Mouse (Mus musculus) lung, embryonic 15.5 days (tissue): ENCODE measurements around the gene Nes. TPM values are rescaled to one million over a fixed set of nuclear protein-coding genes. Genes with fewer than 3 reads are reported as not detected.

Experiments used
- ATAC-seq: fragments of 200-750 bp; cut with Nextera tagmentation; 2 replicates; pipeline ENCODE4 v1.8.0; 2017; ENCODE audit warnings: moderate number of reproducible peaks, borderline replicate concordance; ENCODE audit not compliant: low FRiP score, low TSS enrichment; ENCODE audit errors: extremely low read depth
- H3K27ac ChIP-seq: fragments of 300-500 bp; sonication (generic); 2 replicates; pipeline ENCODE4 v1.5.1; 2015; ENCODE audit warnings: moderate library complexity, mild to moderate bottlenecking, inconsistent platforms
- H3K27me3 ChIP-seq: fragments of 300-500 bp; sonication (generic); 2 replicates; pipeline ENCODE4 v1.6.1; 2015; ENCODE audit warnings: inconsistent platforms
- H3K36me3 ChIP-seq: fragments of 300-500 bp; sonication (generic); 2 replicates; pipeline ENCODE4 v1.6.1; 2015; ENCODE audit warnings: inconsistent platforms
- H3K4me1 ChIP-seq: fragments of 300-500 bp; sonication (generic); 2 replicates; pipeline ENCODE4 v1.6.1; 2015; ENCODE audit warnings: inconsistent platforms
- H3K4me2 ChIP-seq: fragments of 300-500 bp; sonication (generic); 2 replicates; pipeline ENCODE4 v1.6.1; 2015; ENCODE audit warnings: inconsistent platforms, mild to moderate bottlenecking, moderate library complexity
- H3K4me3 ChIP-seq: fragments of 300-500 bp; sonication (generic); 2 replicates; pipeline ENCODE4 v1.5.1; 2015; ENCODE audit warnings: mild to moderate bottlenecking, inconsistent platforms
- H3K9ac ChIP-seq: fragments of 300-500 bp; sonication (generic); 2 replicates; pipeline ENCODE4 v1.6.1; 2015; ENCODE audit warnings: inconsistent platforms
- H3K9me3 ChIP-seq: fragments of 300-500 bp; sonication (generic); 2 replicates; pipeline ENCODE4 v1.6.1; 2016; ENCODE audit warnings: inconsistent platforms
- WGBS: fragments of 180-500 bp; shearing (Covaris S2); methylation state at CpG from one replicate; pipeline ENCODE4 v1.1.7; 2015; 5-methylcytosine and 5-hydroxymethylcytosine counted together
- polyA plus RNA-seq: library from polyadenylated mRNA; unstranded; fragments of >200 nt; fragmentation: Nextera tagmentation; extraction: Ambion mirVana; gene quantifications from 2 replicates; pipeline ENCODE4 v1.2.1, GENCODE M21; 2015

Gene Nes
- 30.1 and 32.4 TPM in 2 replicates for polyA plus RNA-seq

DNA sequence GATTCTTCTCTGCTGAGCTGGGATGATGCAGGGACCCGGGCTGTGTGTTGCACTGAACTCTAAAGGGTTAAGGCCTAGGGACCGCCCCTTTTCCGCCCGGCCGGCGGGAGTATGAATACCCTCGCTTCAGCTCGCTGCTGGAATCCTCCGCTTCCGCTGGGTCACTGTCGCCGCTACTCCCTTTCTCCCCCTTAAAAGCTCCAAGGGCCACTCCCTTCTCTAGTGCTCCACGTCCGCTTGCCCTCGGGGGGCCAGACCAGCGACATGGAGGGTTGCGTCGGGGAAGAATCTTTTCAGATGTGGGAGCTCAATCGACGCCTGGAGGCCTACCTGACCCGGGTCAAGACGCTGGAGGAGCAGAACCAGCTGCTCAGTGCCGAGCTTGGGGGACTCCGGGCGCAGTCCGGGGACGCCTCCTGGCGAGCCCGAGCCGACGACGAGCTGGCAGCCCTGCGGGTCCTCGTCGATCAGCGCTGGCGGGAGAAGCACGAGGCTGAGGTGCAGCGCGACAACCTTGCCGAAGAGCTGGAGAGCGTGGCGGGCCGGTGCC lies at the start of gene Nes:
Gene Nes (plus strand): TSS at position 140 of the 550 bp plus-strand sequence.
- WGBS = under 1% methylated on average over 44 of the region's 44 CpGs
- Histone ChIP-seq H3K36me3 (peaks cover 6% of the 10 kb centered on the region), H3K4me2 (peak within 1 kb of the TSS; percentile 91), H3K27ac (peak within 1 kb of the TSS; percentile 79), H3K9ac (peak within 1 kb of the TSS; percentile 77), H3K9me3 (no peaks in the 10 kb centered on the region), H3K4me3 (peak within 1 kb of the TSS; percentile 59), H3K27me3 (peaks cover 3% of the 10 kb centered on the region; the same call in 1 of the 2 replicates), H3K4me1 (peaks cover 47% of the 10 kb centered on the region)
- peak; percentile 84 for ATAC-seq

DNA sequence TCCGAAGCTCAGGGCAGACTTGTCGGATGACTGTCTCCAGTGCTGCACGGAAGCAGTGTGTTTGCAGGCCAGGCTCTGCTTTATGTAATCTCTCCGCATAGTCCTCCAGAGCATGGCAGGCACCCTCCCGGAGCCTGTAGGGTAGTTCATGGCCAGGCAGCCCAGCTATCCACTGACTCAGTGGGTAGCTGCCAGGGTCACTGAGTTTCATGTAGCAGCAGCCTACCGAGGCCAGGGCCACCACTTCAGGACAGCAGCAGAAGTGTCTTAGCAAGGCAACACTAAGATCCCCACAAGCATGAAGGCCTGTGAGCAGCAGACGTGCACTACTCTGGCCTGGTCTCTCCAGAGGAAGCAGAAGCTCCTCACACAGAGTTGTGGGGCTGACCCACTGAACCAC lies 45.9 kb upstream of the Nes start:
- H3K9me3 ChIP-seq = no peaks in the 10 kb centered on the region
- H3K4me2 ChIP-seq = no peak overlapping the region
- no peaks in the 10 kb centered on the region for H3K27me3 ChIP-seq
- 87% methylated on average over 7 of the region's 7 CpGs for WGBS
- no peak overlapping the region for H3K27ac ChIP-seq
- H3K36me3 ChIP-seq = peaks cover 58% of the 10 kb centered on the region
- no peak for ATAC-seq
- no peak overlapping the region for H3K9ac ChIP-seq
- peaks cover 14% of the 10 kb centered on the region for H3K4me1 ChIP-seq
- no peak overlapping the region for H3K4me3 ChIP-seq

DNA sequence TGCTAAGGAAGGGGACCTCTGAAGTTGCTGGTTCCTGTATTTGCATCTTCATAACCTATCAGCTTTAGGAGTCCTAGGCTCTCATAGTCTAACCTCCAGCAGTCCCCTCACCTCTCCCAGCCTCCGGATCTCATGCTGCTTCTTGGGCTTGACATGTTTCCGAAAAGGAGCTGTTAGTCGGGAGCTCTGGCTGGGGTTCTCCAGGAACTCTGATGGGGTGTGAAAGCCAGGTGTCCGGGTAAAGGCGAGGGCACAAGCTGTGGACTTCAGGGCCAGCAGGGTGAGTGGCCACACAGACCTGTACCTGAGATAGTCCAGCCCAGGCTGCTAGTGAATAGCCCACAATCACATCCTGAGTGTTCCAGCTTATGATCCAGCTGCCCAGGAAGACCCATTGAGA lies 43.4 kb upstream of the Nes start:
- ATAC-seq = no peak
- WGBS = 87% methylated on average over 5 of the region's 5 CpGs
- Histone ChIP-seq H3K9me3 (no peaks in the 10 kb centered on the region), H3K4me3 (no peak overlapping the region), H3K4me1 (peaks cover 24% of the 10 kb centered on the region), H3K4me2 (no peak overlapping the region), H3K36me3 (peaks cover 62% of the 10 kb centered on the region), H3K27ac (no peak overlapping the region), H3K27me3 (no peaks in the 10 kb centered on the region), H3K9ac (no peak overlapping the region)

DNA sequence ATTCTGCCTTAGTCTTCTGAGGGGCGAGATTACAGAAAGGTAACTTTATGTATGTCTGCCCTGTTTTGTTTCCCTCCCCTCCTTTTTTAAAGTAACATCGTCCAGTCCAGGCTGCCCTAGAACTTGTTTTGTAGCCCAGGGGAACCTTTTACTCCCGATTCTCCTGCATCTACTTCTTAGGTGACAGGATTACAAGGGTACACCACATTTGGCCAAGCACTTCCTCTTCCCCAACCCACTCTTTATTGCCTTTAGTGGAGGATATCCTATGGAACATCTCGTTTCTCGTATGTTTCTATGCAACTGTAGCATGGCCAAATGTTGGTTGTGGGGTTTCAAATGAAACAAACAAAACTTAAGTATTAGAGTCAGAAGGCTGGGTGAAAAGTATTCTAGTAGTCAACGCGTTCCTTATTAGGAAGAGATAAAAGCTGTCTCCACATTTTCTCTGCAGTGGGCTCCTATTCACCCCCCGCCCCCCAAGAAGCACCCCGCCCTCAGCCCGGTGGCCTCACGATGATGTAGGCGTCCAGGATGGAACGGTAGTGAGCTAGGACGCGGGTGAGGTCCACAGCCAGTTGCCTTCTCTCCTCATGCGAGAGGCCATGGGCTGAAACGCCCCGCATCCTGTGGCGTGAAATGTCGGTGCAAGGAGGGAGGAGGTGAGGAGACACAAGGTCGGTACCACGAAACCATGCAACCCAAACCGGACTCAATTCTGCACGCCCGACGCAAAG lies 41.4 kb upstream of the Nes start:
- Histone ChIP-seq H3K36me3 (peaks cover 53% of the 10 kb centered on the region), H3K4me3 (peak overlapping the region; percentile 93), H3K27ac (peak overlapping the region; percentile 74), H3K4me1 (peaks cover 30% of the 10 kb centered on the region), H3K4me2 (peak overlapping the region; percentile 68), H3K9me3 (no peaks in the 10 kb centered on the region), H3K9ac (peak overlapping the region; percentile 96), H3K27me3 (no peaks in the 10 kb centered on the region)
- ATAC-seq = peak; percentile 50
- 2% methylated on average over 26 of the region's 26 CpGs for WGBS

DNA sequence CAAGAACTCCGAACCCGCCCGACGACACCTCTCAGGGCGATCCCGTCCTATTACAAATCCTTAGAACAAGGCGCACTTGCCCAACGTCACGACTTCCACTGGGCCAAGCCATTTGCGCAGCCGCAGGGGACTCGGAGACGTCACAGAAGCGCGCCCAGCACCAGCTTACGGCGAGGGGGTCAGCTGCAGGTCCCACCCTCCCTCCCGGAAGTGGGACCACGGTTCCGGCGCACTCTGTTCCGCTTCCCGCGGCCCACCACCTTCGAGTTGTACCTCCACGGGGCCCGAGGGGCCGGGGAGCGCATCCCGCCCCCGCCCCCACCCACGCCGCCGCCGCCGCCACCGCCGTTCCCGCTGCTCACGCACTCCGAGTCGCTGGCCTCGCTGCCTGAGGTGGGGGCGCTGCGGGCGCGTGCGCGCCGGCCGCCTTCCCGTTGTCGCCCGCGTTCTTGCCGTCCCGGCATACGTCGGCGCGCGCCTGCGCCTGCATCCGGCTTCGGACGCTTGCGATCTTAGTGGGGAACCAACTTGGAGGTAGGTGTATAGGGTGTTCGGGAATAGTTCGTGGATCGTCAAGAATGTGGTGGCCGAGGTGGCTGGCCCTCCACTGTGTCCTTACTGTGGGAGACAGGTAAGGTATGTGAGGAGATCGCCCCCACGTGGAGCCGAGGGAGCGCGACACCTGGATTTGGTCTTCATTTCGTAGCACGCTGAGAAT lies 40.6 kb upstream of the Nes start, which contains the start of the genes Isg20l2 and Rrnad1:
Gene Isg20l2 (plus strand): TSS at position 237 of the 718 bp plus-strand sequence.
Gene Rrnad1 (minus strand): TSS at position 640 of the 718 bp plus-strand sequence.
- peak; percentile 97 for ATAC-seq
- peaks cover 30% of the 10 kb centered on the region for H3K4me1 ChIP-seq
- WGBS = under 1% methylated on average over 73 of the region's 78 CpGs
- H3K9me3 ChIP-seq = no peaks in the 10 kb centered on the region
- H3K9ac ChIP-seq = peak within 1 kb of the TSS; percentile 96
- peaks cover 52% of the 10 kb centered on the region for H3K36me3 ChIP-seq
- no peaks in the 10 kb centered on the region for H3K27me3 ChIP-seq
- H3K4me3 ChIP-seq = peak within 1 kb of the TSS; percentile 93
- peak within 1 kb of the TSS; percentile 72 for H3K4me2 ChIP-seq
- peak within 1 kb of the TSS; percentile 89 for H3K27ac ChIP-seq

DNA sequence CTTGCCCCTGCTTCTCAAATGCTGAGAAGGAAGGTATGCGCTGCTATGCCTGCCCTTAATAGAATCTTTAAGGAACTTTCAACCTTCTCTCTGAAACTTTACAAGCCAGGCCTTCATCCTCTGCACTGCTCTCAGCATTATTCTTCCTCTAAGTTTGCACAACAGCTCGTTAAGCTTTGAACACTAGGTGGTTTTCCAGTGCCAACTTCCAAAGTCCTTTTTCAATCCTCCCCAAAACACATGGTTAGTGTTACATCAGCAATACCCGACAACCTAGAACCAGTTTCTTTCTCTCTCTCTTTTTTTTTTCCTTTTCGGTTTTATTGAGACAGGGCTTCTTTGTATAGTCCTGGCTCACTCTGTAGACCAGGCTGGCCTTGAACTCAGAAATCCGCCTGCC lies 36.9 kb upstream of the Nes start:
- Histone ChIP-seq H3K9me3 (no peaks in the 10 kb centered on the region), H3K4me3 (no peak overlapping the region), H3K27ac (no peak overlapping the region), H3K27me3 (no peaks in the 10 kb centered on the region), H3K4me1 (peaks cover 34% of the 10 kb centered on the region), H3K4me2 (no peak overlapping the region), H3K36me3 (peaks cover 58% of the 10 kb centered on the region), H3K9ac (no peak overlapping the region)
- ATAC-seq = no peak
- 85% methylated on average over 5 of the region's 5 CpGs for WGBS

DNA sequence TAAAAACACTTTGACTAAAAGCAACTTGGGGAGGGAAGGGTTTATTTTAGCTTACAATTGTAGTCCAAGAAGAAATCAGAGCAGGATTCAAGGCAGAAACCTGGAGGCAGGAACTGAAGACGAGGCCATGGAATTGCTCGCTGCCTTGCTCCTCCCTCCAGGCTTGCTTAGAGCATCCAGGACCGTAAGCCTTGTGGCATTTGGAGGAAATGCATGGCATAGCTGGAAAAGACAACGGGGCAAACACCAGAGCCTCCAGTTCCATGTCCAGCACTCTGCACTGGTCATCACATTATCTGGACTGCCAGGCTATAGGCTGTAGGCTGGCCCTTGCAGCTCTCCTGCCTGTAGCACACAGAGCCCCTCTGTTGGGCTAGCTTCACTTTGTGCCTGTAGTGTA lies 36.4 kb upstream of the Nes start:
- Histone ChIP-seq H3K27me3 (no peaks in the 10 kb centered on the region), H3K36me3 (peaks cover 63% of the 10 kb centered on the region), H3K4me2 (no peak overlapping the region), H3K9me3 (no peaks in the 10 kb centered on the region), H3K4me3 (no peak overlapping the region), H3K9ac (no peak overlapping the region), H3K4me1 (peaks cover 30% of the 10 kb centered on the region), H3K27ac (no peak overlapping the region)
- WGBS = 72% methylated on average over 4 of the region's 4 CpGs
- no peak for ATAC-seq

DNA sequence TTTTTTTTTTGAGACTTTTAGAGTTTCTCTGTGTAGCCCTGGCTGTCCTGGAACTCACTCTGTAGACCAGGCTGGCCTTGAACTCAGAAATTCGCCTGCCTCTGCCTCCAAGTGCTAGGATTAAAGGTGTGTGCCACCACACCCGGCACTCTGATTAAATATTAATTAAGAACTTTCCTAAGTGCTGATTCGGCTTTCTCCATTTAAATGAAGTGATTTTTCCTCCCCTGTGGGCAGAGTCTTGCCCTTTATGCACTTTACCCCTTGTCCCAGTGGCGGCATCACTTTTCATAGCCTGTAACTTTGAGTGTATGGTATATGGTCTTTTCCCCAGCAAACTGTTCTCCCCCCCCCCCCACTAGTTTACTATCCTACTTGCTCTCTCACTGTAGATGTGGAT lies 35.7 kb upstream of the Nes start:
- Histone ChIP-seq H3K9me3 (no peaks in the 10 kb centered on the region), H3K4me3 (no peak overlapping the region), H3K4me1 (peaks cover 30% of the 10 kb centered on the region), H3K36me3 (peaks cover 70% of the 10 kb centered on the region), H3K9ac (no peak overlapping the region), H3K4me2 (no peak overlapping the region), H3K27ac (no peak overlapping the region), H3K27me3 (no peaks in the 10 kb centered on the region)
- ATAC-seq = no peak
- 78% methylated on average over 4 of the region's 4 CpGs for WGBS

DNA sequence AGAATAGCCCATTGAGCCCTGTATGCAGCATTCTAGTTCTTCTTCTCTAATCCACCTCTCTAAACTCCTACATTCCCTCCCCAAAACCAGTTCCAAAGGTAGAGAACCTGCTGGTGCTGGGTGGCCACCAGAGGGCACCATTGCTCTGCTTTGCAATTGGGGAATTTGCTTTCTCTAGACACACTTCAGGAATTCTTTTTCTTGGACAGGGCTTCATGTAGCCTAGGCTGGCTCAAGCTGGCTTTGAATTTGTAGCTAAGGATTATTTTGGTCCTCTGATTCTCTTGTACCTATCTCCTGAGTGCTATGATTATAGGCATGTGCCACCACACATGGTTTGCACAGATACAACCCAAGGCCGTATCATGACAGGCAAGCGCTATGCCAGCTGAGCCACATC lies 35.1 kb upstream of the Nes start:
- no peaks in the 10 kb centered on the region for H3K27me3 ChIP-seq
- WGBS = 97% methylated on average over 2 of the region's 2 CpGs
- H3K36me3 ChIP-seq = peaks cover 74% of the 10 kb centered on the region
- H3K27ac ChIP-seq = no peak overlapping the region
- no peak overlapping the region for H3K4me2 ChIP-seq
- peak; percentile 24; the same call in 1 of the 2 replicates for ATAC-seq
- H3K4me1 ChIP-seq = peaks cover 29% of the 10 kb centered on the region
- no peak overlapping the region for H3K9ac ChIP-seq
- H3K9me3 ChIP-seq = no peaks in the 10 kb centered on the region
- no peak overlapping the region for H3K4me3 ChIP-seq

DNA sequence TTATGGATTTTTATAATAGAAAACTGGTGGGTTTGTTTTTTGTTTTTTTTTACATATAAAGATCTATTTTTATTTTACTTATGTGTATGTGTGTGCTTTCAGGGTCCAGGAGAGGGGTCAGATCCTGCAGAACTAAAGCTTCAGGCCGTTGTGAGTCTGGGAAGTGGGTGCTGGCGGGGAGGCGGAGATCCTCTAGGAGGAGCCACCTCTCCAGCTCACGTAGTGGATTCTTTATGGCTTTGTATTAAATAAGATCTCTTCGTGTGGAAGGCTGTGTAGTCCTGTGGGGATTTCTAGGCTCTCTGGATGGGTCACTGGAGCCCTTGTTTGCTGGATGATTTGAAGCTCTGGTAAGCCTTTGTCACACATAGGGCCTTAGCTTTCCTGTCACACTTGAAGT lies 30.3 kb upstream of the Nes start:
- Histone ChIP-seq H3K4me3 (no peak overlapping the region), H3K4me2 (no peak overlapping the region), H3K4me1 (peaks cover 15% of the 10 kb centered on the region), H3K27me3 (no peaks in the 10 kb centered on the region), H3K9me3 (no peaks in the 10 kb centered on the region), H3K27ac (no peak overlapping the region), H3K9ac (no peak overlapping the region), H3K36me3 (peaks cover 63% of the 10 kb centered on the region)
- WGBS = 68% methylated on average over 5 of the region's 5 CpGs
- ATAC-seq = no peak

DNA sequence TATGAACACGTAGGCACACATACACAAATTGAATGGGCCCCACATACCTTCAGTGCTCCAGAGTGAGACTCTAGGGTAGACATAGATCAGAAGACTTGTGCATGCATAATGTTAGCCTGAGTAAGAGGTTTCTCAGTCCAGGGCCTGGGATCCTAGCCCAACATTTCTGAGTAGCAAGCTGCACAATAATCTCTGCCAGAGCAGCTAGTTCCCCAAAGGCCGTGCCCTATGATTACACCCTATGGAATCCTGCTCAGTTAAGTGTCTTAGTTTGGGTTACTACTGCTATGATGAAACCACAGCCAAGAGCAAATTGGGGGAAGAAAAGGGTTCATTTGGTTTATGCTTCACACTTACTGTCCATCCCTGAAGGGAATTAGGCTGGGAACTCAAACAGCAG lies 28.4 kb upstream of the Nes start:
- Histone ChIP-seq H3K4me2 (no peak overlapping the region), H3K27me3 (no peaks in the 10 kb centered on the region), H3K9me3 (no peaks in the 10 kb centered on the region), H3K4me1 (peaks cover 21% of the 10 kb centered on the region), H3K27ac (no peak overlapping the region), H3K9ac (no peak overlapping the region), H3K4me3 (no peak overlapping the region), H3K36me3 (peaks cover 50% of the 10 kb centered on the region)
- WGBS = 93% methylated on average over 2 of the region's 2 CpGs
- ATAC-seq = no peak

DNA sequence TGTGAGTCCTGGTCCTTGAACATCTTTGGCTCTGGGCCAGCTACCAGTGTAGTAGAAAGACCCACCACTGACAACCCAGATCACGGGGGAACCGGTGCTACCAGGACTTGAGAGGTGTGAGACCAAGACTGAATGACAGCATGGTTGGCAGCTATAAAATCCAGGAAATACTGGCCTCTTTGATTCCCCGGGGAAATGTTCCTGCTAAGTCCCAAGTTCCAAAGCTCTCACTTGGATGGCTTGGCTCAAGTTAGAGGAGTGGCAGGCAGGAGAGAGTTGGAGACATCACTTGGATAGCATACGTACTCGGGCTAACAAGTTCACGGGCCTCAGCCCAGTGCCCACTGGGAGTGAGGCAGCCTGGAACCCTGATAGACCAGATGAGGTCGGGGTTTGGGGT lies 27.3 kb upstream of the Nes start:
- Histone ChIP-seq H3K27me3 (peaks cover 9% of the 10 kb centered on the region; the same call in 1 of the 2 replicates), H3K9ac (no peak overlapping the region), H3K4me2 (no peak overlapping the region), H3K9me3 (no peaks in the 10 kb centered on the region), H3K4me1 (peaks cover 32% of the 10 kb centered on the region), H3K36me3 (peaks cover 39% of the 10 kb centered on the region), H3K27ac (no peak overlapping the region), H3K4me3 (no peak overlapping the region)
- 63% methylated on average over 7 of the region's 7 CpGs for WGBS
- ATAC-seq = no peak
